Mouse (Mus musculus) layer of hippocampus, adult 8-10 months (tissue): ENCODE results near the gene Cryzl1. TPM values are rescaled to one million over a fixed set of nuclear protein-coding genes. Genes with fewer than 3 reads are reported as not detected.
"Not testable (repeated sequence)": the region's sequence is repeated elsewhere in the genome, so short reads cannot be mapped to it uniquely, and the experiment has no call there.

Experiments used
- DNase-seq, 2 experiments: peaks; one replicate each; pipeline ENCODE4 v3.0.0; 2022; ENCODE audit warnings: low spot score in 2 of 2
- total RNA-seq, 4 experiments: library from RNA; stranded (reverse); gene quantifications; 2 replicates each; pipeline ENCODE4 v1.2.4; 2022

The Cryzl1 gene
- total RNA-seq, 4 experiments from 2014 or later = 106 to 131 (median 119) TPM

- DNase-seq = not testable (repeated sequence)
Observed at GRCm38 (mm10) chr16:91645420-91645819, 83.4 kb downstream of the Cryzl1 start.

DNA sequence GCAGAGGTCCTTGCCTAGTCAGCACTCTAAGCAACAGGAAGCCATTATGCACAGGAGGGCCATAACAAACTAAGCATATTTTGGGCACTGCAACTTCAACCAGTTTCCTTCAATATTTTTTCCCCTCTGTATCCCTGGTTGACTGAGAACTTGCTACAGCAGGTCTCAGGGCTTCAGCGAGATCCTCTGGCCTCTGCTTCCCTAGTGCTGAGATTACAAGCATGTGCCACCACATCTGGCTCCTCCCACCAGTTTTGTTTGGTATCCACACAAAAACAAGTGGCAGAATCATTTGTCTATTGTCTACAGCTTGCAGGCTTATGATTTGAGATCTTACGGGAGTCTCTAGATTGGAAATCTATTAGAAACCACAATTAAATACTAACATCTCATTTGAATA, 83.9 kb downstream of the Cryzl1 start:
- DNase-seq = no peak

- DNase-seq = no peak
Observed at GRCm38 (mm10) chr16:91640171-91640570, 88.6 kb downstream of the Cryzl1 start.

DNA sequence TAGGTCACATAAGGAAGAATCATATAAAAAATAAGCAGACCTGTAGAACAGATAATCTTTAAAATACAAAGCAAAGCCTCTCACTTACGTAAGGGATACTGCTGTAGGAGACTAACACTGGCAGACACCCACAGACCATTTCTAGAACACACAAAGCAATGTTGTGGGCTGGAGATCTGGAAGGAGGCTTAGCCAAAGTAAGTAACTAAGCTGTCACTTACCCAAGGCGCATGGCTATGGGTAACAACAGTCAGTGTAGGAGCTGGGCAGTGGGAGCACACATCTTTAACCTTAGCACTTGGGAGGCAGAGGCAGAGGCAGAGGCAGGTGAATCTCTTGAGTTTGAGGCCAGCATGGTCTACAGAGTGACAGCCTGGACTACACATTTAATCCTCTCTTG, 89.1 kb downstream of the Cryzl1 start:
- no peak for DNase-seq

Other genes with a start within 250 kb of the Cryzl1 start
- gene Ifnar1, start 243.7 kb downstream of the Cryzl1 start, total RNA-seq = 10 to 100 TPM; 44.9 to 54.0 (median 48.4) TPM
- 10 to 100 TPM; 38.9 to 52.7 (median 46.3) TPM for gene Ifngr2, start 181.9 kb downstream of the Cryzl1 start, total RNA-seq
- gene Tmem50b, start 131.2 kb downstream of the Cryzl1 start, total RNA-seq = 100 to 1,000 TPM in 2 of 4 experiments, 10 to 100 TPM in 2; 78.8 to 108 (median 89.8) TPM
- gene Dnajc28, start 109.9 kb downstream of the Cryzl1 start, total RNA-seq = 10 to 100 TPM in 1 of 4 experiments, 1 to 10 TPM in 3; 7.6 to 13.5 (median 8.8) TPM
- 10 to 100 TPM; 51.4 to 67.0 (median 56.2) TPM for gene Gart, start 82.0 kb downstream of the Cryzl1 start, total RNA-seq
- 100 to 1,000 TPM; 240 to 273 (median 257) TPM for gene Son, start 81.5 kb downstream of the Cryzl1 start, total RNA-seq
- 10 to 100 TPM; 20.7 to 25.7 (median 22.6) TPM for gene Donson, start 40.2 kb downstream of the Cryzl1 start, total RNA-seq
- 100 to 1,000 TPM; 141 to 206 (median 179) TPM for gene Itsn1, start 306 bp upstream of the Cryzl1 start, total RNA-seq